Mouse (Mus musculus): ENCODE measurements around the gene Tmem163. TPM values are rescaled to one million over a fixed set of nuclear protein-coding genes. Genes with fewer than 3 reads are reported as not detected.

The Tmem163 gene
- total and polyA plus RNA-seq, 3 experiments: 5.2 to 21.6 (median 6.5) TPM

DNA sequence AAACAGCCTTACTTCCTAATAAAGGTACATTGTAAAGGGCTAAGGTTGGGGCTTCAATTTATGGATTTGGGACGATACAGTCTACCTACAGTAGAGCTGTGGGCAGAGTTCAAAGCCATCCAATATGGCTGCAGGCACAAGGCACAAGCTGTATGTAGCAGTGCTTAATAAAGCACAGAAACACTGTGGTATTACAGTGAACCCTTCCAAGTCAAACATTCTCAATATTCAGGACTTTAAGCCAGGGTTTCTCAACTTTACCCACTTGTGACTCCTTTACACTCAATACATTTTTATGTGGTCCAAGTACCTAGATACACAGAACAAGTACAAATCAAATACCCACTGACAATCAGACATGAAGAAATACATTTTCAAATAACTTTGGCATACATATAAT lies 93.2 kb downstream of the Tmem163 start:
- Histone ChIP-seq H3K27me3 (ENCODE audit: control insufficient read depth, insufficient read depth, low read length) (no peaks in the 10 kb centered on the region), H3K36me3 (ENCODE audit: control insufficient read depth, insufficient read depth, low read length) (no peaks in the 10 kb centered on the region), H3K27ac (no peak overlapping the region), H3K4me3 (no peak overlapping the region), H3K9ac (ENCODE audit: low read depth, low read length) (no peak overlapping the region), H3K4me1 (ENCODE audit: control insufficient read depth, insufficient read depth, low read length) (no peaks in the 10 kb centered on the region), H3K79me2 (replicated peaks; ENCODE audit: control insufficient read depth, insufficient read depth, low read length) (no peaks in the 10 kb centered on the region)
- DNase-seq: no peak
- WGBS: 84% methylated on average over 1 of the region's 1 CpGs
- no peak for TF ChIP-seq CTCF (IDR thresholded peaks at IDR 0.05)
- no peak for TF ChIP-seq POLR2A (IDR thresholded peaks at IDR 0.05; ENCODE audit: insufficient read depth, low read depth, low read length)
- TF ChIP-seq EP300 (IDR thresholded peaks at IDR 0.05; ENCODE audit: insufficient read depth, low read depth, low read length): no peak
- intact Hi-C loops (cut with DNase I): no loop called here

DNA sequence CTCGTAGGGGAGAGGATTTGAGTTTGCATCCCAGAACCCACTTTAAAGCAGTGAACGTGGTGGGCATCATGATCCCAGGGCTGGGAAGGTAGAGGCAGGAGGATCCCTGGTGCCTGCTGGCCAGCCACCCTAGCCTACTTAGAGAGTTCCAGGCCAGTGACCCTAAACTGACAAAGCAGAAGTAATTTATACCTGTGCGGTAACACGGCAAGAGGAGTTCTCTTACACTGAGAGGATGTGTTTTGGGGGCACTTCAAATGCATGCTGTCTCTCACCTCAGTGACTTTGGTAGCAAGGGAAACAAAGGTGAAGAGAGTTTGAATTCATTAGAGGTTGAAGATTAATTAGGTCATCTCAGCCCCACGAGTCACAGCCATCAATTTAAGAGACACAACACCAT lies 101.4 kb downstream of the Tmem163 start:
- H3K27me3 ChIP-seq (ENCODE audit: control insufficient read depth, insufficient read depth, low read length): no peaks in the 10 kb centered on the region
- H3K79me2 ChIP-seq (replicated peaks; ENCODE audit: control insufficient read depth, insufficient read depth, low read length): no peaks in the 10 kb centered on the region
- no peak for TF ChIP-seq POLR2A (IDR thresholded peaks at IDR 0.05; ENCODE audit: insufficient read depth, low read depth, low read length)
- TF ChIP-seq EP300 (IDR thresholded peaks at IDR 0.05; ENCODE audit: insufficient read depth, low read depth, low read length): no peak
- no peak for TF ChIP-seq CTCF (IDR thresholded peaks at IDR 0.05)
- no peaks in the 10 kb centered on the region for H3K36me3 ChIP-seq (ENCODE audit: control insufficient read depth, insufficient read depth, low read length)
- intact Hi-C loops (cut with DNase I): no loop called here
- H3K9ac ChIP-seq (ENCODE audit: low read depth, low read length): no peak overlapping the region
- 80% methylated on average over 5 of the region's 5 CpGs for WGBS
- no peak overlapping the region for H3K27ac ChIP-seq
- DNase-seq: no peak
- H3K4me1 ChIP-seq (ENCODE audit: control insufficient read depth, insufficient read depth, low read length): no peaks in the 10 kb centered on the region
- H3K4me3 ChIP-seq: no peak overlapping the region

DNA sequence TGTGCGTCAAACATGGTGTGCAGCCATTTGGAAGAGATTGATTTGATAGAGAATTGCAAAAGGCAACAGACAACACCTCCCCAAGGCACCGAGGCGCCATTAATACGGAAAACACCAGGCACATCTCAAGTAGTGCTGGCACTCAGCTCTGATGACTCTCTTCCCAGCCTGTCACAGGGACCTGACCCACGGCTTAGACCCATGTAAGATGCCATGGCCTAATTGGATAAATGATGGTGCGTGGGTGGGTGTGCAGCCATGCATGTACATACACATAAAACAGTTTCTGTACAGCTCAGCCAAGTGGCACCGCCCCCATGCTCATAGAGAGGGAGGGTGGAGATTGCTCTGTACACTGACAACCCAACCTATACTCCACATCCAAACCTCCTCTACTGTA lies 102.3 kb downstream of the Tmem163 start:
- Histone ChIP-seq H3K9ac (ENCODE audit: low read depth, low read length) (no peak overlapping the region), H3K27me3 (ENCODE audit: control insufficient read depth, insufficient read depth, low read length) (no peaks in the 10 kb centered on the region), H3K36me3 (ENCODE audit: control insufficient read depth, insufficient read depth, low read length) (no peaks in the 10 kb centered on the region), H3K27ac (no peak overlapping the region), H3K4me3 (no peak overlapping the region), H3K4me1 (ENCODE audit: control insufficient read depth, insufficient read depth, low read length) (no peaks in the 10 kb centered on the region), H3K79me2 (replicated peaks; ENCODE audit: control insufficient read depth, insufficient read depth, low read length) (no peaks in the 10 kb centered on the region)
- DNase-seq: no peak
- 88% methylated on average over 7 of the region's 7 CpGs for WGBS
- intact Hi-C loops (cut with DNase I): no loop called here
- no peak for TF ChIP-seq EP300 (IDR thresholded peaks at IDR 0.05; ENCODE audit: insufficient read depth, low read depth, low read length)
- no peak for TF ChIP-seq CTCF (IDR thresholded peaks at IDR 0.05)
- no peak for TF ChIP-seq POLR2A (IDR thresholded peaks at IDR 0.05; ENCODE audit: insufficient read depth, low read depth, low read length)

DNA sequence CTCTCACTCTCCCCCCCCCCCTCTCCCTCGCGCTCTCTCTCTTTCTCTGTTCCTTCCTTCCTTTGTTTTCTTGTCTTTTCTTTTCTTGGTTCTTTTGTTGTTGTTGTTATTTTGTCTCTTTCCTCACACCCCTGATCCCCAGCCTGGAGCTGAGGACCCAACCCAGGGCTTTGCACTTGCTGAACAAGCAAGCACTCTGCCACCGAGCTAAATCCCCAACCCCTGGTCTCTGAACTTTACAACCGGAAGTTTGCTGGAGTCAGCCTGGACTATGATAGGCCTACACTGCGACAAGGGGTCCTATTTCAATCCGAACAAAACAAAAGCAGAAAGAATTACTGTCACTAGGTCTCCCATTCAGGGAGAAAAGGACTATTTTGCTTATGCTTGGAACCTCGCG lies 102.8 kb downstream of the Tmem163 start:
- 61% methylated on average over 8 of the region's 8 CpGs for WGBS
- no peak overlapping the region for H3K9ac ChIP-seq (ENCODE audit: low read depth, low read length)
- H3K4me1 ChIP-seq (ENCODE audit: control insufficient read depth, insufficient read depth, low read length): no peaks in the 10 kb centered on the region
- intact Hi-C loops (cut with DNase I): no loop called here
- H3K79me2 ChIP-seq (replicated peaks; ENCODE audit: control insufficient read depth, insufficient read depth, low read length): no peaks in the 10 kb centered on the region
- no peaks in the 10 kb centered on the region for H3K36me3 ChIP-seq (ENCODE audit: control insufficient read depth, insufficient read depth, low read length)
- no peak for DNase-seq
- no peak overlapping the region for H3K4me3 ChIP-seq
- no peaks in the 10 kb centered on the region for H3K27me3 ChIP-seq (ENCODE audit: control insufficient read depth, insufficient read depth, low read length)
- no peak for TF ChIP-seq POLR2A (IDR thresholded peaks at IDR 0.05; ENCODE audit: insufficient read depth, low read depth, low read length)
- TF ChIP-seq CTCF (IDR thresholded peaks at IDR 0.05): no peak
- TF ChIP-seq EP300 (IDR thresholded peaks at IDR 0.05; ENCODE audit: insufficient read depth, low read depth, low read length): no peak
- no peak overlapping the region for H3K27ac ChIP-seq

DNA sequence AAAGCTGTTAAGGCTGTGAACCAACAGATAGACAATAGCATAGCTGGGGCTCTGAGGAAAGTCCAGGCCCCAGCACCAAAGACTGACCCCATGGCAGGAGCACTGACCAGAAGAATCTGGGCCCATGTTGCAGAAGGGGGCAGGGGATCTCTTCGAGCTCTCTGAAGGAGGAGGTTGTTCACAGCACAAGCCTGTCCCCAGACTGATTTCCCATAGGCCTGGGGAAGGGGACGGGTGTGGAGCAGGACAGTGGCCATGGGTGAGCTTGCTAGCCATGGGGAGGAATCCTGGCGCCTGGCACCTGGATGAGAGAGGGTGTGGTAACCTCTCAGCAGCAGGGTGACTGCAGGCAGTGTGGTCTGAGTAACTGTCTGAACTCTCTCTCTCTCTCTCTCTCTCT lies 103.2 kb downstream of the Tmem163 start:
- no peak for TF ChIP-seq POLR2A (IDR thresholded peaks at IDR 0.05; ENCODE audit: insufficient read depth, low read depth, low read length)
- no peak for TF ChIP-seq CTCF (IDR thresholded peaks at IDR 0.05)
- no peak for TF ChIP-seq EP300 (IDR thresholded peaks at IDR 0.05; ENCODE audit: insufficient read depth, low read depth, low read length)
- no peak for DNase-seq
- Histone ChIP-seq H3K79me2 (replicated peaks; ENCODE audit: control insufficient read depth, insufficient read depth, low read length) (no peaks in the 10 kb centered on the region), H3K9ac (ENCODE audit: low read depth, low read length) (no peak overlapping the region), H3K4me3 (no peak overlapping the region), H3K36me3 (ENCODE audit: control insufficient read depth, insufficient read depth, low read length) (no peaks in the 10 kb centered on the region), H3K4me1 (ENCODE audit: control insufficient read depth, insufficient read depth, low read length) (no peaks in the 10 kb centered on the region), H3K27ac (no peak overlapping the region), H3K27me3 (ENCODE audit: control insufficient read depth, insufficient read depth, low read length) (no peaks in the 10 kb centered on the region)
- 55% methylated on average over 3 of the region's 3 CpGs for WGBS
- intact Hi-C loops (cut with DNase I): no loop called here

DNA sequence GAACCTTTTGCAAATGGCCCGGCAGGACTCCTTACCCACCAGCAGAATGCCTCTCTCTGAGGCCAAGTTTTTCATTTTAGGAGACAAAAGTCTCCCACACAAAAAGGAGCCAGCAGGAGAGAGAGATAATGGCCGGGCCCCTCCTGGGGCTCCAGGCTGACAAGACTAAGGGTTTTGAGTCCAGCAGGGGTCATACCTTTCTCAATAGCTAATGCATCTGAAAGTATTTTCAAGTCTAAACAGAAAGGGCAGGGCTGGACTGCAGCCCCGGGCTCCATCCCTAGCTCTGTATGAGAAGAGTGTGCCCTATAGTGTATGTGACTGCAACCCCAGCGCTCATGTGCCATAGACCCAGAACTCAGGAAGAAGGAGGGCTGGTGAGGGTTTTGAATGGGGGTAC lies 103.7 kb downstream of the Tmem163 start:
- TF ChIP-seq EP300 (IDR thresholded peaks at IDR 0.05; ENCODE audit: insufficient read depth, low read depth, low read length) (no peak), CTCF (IDR thresholded peaks at IDR 0.05) (no peak), POLR2A (IDR thresholded peaks at IDR 0.05; ENCODE audit: insufficient read depth, low read depth, low read length) (no peak)
- no peaks in the 10 kb centered on the region for H3K27me3 ChIP-seq (ENCODE audit: control insufficient read depth, insufficient read depth, low read length)
- no peak overlapping the region for H3K27ac ChIP-seq
- no peak overlapping the region for H3K9ac ChIP-seq (ENCODE audit: low read depth, low read length)
- no peak overlapping the region for H3K4me3 ChIP-seq
- no peak for DNase-seq
- intact Hi-C loops (cut with DNase I): no loop called here
- no peaks in the 10 kb centered on the region for H3K4me1 ChIP-seq (ENCODE audit: control insufficient read depth, insufficient read depth, low read length)
- no peaks in the 10 kb centered on the region for H3K79me2 ChIP-seq (replicated peaks; ENCODE audit: control insufficient read depth, insufficient read depth, low read length)
- 37% methylated on average over 4 of the region's 4 CpGs for WGBS
- no peaks in the 10 kb centered on the region for H3K36me3 ChIP-seq (ENCODE audit: control insufficient read depth, insufficient read depth, low read length)

Measured in heart, adult 2 months (tissue).